Mouse (Mus musculus): Measurements from ENCODE around the gene Ppfia3.
"Not testable (repeated sequence)": the region's sequence is repeated elsewhere in the genome, so short reads cannot be mapped to it uniquely, and the experiment has no call there.

The Ppfia3 gene

DNA sequence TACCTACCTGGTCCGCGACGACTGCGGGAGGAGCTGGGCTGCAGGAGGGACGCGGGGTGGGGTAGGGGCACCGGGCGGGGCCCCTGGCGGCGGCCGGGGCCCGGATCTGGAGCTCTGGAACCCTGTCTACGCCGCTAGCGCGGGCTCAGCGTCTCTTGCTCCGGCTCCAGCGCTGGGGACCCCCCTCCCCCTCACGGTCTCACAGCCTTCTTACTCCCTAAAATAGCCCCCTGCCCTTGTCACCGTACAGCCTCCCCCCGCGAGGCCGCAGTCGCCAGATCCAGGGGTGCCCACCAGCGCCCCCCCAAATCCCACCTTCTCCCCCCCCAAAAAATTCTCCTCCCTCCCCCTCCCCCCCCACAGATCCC, at the start of gene Ppfia3:
Gene Ppfia3, minus strand, starts transcription at position 368 of the 368 bp plus-strand sequence.
- DNase-seq (ENCODE audit: low spot score in 2 of 2), result no peak

DNA sequence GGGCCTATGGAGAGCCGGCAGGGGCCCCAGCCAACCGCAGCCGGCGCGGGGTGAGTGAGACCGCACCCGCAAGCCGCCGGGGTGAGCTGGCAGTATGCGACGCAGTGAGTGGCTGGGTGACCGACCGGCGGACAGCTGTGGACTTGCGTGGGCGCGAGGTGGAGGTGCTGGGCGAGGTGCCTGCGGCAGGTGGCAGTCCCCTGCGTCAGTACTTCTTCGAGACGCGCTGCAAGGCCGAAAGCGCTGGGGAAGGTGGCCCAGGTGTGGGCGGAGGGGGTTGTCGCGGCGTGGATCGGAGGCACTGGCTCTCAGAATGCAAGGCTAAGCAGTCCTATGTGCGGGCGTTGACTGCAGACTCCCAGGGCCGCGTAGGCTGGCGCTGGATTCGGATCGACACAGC, 48.8 kb upstream of the Ppfia3 start:
- no peak for DNase-seq (ENCODE audit: low spot score in 2 of 2)

DNA sequence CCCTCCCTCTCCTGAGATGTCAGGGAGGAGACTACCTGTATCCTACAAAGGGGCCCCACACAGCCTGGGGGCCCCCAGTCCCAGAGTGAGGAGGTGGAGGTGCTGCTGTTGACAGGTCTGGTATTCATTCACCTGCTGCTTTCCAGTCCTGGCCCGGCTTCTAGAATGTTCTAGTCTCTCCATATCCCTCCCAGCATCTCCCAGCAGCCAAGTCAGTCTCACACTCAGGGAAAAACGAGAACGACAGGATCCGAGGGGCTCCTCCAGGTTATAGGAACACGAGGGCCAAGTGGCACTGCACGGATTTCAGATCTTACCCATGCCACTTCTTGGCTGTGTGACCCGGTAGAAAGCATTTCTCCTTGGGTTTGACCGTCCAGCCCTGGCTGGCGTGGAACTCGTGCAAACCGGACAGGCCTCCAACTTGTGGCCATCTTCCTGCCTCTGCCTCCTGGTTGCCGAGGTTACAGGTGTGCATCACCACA, 48.0 kb upstream of the Ppfia3 start:
- no peak for DNase-seq (ENCODE audit: low spot score in 2 of 2)

DNA sequence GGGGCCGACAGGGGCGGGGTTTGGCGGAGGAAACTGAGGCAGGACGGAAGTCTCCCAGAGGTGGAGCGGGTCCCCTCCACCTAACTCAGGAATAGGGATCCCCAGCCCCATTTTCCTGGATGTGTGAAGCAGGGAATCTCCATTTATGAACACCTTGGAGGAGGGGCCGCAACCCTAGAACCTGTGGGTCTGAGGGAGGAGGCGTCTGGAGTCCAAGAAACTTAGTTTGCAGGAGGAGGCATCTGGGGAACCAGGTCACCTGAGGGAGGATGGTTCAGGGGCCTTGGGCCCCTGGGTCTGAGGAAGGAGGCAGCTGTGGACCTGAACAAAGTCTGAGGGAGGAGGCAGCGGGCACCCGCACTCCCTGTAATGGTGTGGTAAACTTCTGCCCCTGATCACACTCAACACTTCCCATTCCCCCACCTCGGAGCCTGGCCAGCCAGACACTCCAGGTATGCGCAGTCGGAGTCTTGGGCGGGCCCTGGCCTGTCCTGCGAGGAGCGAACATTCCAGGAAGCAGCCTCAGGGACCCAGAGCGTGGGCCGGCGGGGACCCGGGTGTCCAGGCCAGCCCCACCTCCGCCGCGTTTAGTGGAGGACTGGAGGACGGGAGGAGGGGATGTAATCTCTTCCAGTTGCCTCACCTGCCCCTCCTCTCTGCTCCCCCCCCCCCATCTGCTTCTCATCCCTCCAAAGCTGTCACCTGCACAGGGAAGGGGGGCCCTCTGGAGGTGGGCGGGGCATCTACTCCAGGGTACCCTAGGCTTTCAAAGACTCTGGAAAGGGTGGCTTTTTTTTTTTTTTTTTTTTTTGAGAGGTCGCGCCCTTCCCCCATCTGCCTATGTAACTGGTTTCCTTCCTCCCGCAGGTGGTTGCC, 47.3 kb upstream of the Ppfia3 start:
- DNase-seq (ENCODE audit: low spot score in 2 of 2), result no peak

DNA sequence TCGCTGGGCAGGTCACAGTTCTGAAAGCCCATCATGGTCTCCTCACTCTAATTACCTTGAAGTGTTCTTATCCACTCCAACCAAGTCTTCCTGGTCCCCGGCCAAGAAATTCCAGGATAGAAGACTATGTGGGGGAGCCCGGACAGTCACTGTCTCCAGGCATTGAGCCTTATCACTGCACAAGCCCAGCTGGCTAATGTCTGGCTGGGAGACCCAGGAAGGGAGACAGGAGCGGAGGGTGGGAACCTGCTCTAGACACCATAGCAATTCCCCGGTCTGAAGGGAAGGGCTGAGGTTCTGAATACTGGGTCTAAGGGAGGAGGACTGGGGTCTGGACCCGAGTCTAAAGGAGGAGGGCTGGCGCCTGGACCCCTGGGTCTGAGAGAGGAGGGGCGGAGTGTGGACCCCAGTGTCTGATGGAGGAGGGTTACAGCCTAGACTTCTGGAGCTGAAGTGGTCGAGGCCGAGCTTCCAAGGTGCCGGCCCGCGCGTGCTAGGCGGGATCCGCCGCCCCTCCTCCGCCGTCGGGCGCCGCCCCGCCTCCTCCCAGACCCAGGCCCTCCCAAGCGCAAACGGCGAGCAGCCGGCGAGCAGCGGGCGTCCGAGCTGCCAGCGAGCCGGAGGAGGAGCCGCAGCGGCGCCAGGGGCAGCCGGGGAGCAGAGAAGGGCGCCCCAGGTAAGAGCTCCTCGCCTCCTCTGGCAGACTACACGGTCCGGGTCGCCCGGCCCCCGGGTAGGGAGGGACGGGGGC, 46.5 kb upstream of the Ppfia3 start, which contains the start of gene Ntf5:
Gene Ntf5, plus strand, starts transcription at position 583 of the 751 bp plus-strand sequence.
- DNase-seq (ENCODE audit: low spot score in 2 of 2), result no peak

DNA sequence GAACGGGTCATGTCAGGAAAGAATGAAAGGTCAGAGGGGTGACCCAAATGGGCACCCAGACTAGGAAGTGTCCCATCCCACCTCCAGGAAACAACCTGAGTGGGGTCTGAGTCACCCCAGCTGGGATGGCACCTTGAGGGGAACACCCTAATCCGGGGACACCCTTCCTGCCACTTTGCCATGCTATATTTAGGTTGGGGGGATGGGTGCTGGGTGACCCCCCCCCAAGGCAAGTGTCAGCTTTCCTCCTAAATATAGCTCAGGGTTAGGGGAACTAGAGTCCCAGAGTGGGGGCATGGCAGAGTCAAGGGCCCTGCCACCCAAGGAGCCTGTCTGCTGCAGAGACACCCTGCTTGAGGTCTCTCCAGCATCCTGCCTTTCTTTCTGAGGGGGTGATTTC, 45.6 kb upstream of the Ppfia3 start:
- no peak for DNase-seq (ENCODE audit: low spot score in 2 of 2)

DNA sequence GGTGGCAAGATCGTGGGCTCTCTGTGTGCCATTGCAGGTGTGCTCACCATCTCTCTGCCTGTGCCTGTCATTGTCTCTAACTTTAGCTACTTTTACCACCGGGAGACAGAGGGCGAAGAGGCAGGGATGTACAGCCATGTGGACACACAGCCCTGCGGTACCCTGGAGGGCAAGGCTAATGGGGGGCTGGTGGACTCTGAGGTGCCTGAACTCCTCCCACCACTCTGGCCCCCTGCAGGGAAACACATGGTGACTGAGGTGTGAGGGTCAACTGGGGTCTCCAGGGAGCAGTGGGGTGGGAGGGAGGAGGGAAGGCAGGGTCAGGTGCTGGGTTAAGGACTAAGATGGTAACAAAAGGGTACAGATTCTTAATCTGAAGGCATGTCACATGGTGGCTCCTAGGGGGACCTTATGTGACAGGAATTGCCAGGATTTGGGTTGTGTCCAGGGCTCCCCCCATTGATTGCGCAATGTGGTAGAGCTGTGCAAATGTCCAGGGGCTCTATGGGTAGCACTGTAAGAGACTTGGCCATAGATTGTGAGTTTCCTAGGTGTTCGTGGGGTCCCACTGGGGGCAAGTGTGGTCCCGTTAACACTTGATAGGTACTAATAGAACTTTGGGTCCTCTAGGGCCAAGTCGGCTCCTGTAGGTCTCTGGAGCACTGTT, 42.8 kb upstream of the Ppfia3 start:
- DNase-seq (ENCODE audit: low spot score in 2 of 2), result no peak

DNA sequence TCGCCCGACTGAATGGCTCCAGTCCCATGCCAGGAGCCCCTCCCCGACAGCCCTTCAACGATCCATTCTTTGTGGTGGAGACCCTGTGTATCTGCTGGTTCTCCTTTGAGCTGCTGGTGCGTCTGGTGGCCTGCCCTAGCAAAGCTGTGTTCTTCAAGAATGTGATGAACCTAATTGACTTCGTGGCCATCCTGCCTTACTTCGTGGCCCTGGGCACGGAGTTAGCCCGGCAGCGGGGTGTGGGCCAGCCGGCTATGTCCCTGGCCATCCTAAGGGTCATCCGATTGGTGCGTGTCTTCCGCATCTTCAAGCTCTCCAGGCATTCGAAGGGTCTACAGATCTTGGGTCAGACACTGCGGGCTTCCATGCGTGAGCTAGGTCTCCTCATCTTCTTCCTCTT, 42.1 kb upstream of the Ppfia3 start:
- no peak for DNase-seq (ENCODE audit: low spot score in 2 of 2)

DNA sequence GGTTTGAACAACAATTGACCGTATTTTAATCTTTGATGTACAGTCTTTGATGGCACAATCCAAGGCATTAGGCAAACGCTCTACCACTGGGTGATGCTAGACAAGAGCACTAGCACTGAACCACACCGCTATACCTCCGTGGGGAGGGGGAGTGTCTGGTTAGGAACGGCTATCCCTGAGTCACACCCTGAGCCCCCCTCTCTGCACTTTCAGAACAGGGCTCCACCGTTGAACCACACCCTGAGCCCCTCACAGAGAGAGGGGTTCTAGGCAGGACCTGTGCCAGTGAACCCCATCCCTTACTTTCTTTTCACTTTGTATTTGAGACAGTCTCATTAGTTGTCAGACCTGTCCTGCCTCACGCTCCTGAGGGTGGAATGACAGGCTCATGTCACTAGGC, 41.5 kb upstream of the Ppfia3 start:
- DNase-seq (ENCODE audit: low spot score in 2 of 2), result no peak

DNA sequence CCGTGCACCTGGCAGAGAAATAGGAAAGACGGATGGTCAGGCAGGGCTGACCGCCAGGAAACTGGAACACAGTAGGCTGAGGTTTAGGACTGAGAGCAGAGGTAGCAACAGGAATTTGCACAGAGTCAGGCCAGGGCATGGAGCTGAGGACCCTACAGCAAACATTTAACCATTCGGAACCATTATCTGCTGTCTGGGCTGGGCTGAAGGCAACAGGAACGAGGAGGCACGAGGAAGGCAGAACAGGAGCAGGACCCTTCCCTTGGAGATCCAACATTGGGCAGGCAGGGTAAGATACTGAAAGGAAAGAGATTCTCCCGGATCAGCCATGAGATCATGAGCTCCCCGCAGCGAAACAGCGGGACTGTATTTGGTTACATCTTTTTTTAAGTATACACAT, 41.0 kb upstream of the Ppfia3 start:
- no peak for DNase-seq (ENCODE audit: low spot score in 2 of 2)

DNA sequence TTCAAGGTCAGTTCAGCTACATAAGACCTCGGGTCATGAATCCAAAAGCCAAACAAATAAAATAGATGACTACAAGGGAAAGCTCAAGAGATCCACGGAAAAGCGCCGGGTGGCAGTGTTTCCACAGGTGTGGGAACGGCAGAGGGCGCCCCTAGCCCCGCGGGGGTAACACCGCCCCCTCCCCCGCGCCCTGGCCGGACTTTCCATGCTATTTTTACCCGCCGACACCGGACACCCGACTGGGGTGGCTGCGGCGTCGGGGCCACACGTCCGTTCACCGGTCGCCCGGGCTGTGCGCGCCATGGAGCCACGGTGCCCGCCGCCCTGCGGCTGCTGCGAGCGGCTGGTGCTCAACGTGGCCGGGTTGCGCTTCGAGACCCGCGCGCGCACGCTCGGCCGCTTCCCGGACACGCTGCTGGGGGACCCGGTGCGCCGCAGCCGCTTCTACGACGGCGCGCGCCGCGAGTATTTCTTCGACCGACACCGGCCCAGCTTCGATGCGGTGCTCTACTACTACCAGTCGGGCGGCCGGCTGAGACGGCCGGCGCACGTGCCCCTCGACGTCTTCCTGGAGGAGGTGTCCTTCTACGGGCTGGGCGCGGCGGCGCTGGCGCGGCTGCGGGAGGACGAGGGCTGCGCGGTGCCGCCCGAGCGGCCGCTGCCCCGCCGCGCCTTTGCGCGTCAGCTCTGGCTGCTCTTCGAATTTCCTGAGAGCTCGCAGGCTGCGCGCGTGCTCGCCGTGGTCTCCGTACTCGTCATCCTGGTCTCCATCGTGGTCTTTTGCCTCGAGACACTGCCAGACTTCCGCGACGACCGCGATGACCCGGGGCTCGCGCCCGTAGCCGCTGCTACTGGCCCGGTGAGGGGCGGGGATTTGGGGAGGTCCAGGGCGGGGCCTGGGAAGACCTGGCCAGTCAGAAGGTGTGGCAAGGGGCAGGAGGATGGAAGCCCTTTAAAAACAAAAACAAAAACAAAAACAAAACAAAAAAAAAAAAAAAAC, 39.6 kb upstream of the Ppfia3 start:
- DNase-seq (ENCODE audit: low spot score in 2 of 2), result peak; percentile 39 to 51

DNA sequence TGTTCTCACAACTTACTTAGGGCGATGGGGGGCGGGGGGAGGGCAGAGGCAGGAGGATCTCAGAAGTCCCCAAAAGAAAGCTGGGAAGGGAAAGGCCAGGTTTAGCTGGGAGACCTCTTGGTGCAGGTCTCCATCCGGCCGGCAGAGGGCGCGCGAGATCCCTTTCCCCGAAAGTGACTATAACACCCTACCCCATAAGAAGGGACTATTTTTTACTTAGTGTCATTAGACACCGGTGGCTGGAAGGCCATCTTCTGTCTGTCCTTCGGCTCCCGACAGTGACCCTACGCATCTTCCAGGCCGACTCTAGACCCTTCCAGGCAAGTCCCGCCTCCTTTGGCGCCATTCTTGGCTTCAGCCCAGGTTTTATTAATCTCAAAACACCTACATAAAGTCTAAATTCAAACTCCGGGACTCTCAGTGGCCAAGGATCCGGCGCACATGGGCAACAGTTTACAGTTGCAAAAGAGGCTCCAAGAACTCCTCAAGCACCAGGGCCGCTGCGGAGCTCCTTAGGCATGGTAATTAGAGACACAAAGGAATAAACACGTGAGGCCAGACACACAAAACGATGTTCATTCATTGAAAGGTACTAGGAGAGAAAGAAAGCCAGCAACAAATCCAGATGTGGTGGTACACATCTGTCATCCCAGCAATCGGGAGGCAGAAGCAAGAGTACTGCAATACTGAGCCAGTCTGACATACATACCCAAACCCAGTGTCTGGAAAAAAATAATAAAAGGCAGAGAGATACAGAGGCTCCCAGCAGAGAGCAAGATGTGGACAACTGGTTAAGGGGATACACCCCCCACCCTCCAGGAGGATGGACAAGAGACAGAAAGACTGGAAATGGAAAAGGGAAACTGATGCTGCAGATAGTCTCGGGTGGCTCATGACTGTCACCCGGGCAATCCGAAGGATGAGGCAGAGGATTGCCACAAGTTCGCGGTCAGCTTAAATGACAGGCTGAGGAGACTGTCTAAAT, 38.6 kb upstream of the Ppfia3 start, which contains the start of gene Kcna7:
Gene Kcna7, plus strand, starts transcription at position 563 of the 985 bp plus-strand sequence.
- DNase-seq (ENCODE audit: low spot score in 2 of 2), result peak; percentile 64 to 67

DNA sequence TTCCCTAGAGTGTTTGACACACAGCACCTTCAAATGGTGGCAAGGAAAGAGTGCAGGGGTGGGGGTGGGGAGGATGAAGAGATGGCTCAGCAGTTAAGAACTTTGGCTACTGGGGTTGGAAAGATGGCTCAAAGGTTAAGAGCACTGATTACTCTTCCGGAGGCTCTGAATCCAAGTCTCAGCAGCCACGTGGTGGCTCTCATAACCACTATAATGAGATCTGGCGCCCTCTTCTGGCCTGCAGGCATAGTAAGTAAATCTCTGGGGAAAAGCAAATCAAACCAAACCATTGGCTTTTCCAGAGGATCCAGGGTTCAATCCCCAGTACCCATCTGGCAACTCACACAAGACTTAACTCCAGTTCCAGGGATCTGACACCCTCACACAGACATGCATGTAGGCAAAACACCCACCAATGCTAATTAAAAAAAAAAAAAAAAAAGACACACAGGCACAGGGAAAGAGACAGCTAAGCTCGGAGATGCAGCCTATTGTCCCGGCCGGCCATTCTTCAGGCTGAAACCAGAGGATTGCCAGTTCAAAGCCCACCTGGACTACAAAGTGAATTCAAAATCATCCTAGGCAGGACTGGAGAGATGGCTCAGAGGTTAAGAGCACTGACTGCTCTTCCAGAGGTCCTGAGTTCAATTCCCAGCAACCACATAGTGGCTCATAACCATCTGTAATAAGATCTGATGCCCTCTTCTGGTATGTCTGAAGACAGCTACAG, 36.9 kb upstream of the Ppfia3 start:
- peak in 1 of 2 experiments; percentile 22 for DNase-seq (ENCODE audit: low spot score in 2 of 2)

DNA sequence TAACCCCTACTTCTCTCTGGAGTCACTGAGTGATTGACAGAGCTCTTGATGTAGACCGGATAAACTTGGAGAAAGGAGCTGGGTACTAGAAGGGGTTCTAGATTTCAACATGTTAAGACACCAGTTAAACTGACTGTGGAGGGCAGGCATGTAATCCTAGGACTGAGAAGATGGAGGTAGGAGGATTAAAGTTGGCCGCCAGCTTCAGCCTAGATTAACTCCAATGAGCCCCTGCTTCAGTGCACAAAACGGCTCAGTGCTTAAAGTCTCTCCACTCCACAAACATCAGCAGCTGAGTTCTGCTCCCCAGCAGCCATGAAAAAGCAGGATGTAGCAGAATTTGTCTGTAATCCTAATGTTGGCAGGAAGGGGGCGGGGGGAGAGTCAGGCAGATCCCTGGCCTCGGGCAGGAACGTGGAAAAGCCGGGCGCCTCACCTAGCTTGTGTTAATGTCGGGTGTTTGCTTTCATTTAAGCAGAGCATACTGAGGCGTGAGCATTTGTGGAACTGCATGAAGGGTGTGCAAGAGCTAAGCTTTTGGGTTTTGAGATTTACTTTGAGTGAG, 34.8 kb upstream of the Ppfia3 start:
- DNase-seq (ENCODE audit: low spot score in 2 of 2), result no peak

DNA sequence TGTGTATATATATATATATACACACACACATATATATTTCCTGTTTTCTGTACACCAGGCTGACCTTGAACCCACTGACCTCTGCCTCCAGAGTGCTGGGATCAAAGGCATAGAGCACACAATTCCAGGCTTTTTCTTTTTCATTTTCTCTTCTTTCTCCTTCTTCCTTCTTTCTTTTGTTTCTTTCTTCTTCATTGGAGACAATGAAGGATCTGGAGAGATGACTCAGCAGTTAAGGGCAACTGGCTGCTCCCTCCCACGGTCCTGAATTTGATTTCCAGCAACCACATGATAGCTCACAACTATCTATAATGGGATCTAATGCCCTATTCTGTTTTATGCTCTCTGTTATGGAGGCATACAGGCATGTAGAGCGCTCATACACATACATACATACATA, 30.0 kb upstream of the Ppfia3 start:
- no peak for DNase-seq (ENCODE audit: low spot score in 2 of 2)

DNA sequence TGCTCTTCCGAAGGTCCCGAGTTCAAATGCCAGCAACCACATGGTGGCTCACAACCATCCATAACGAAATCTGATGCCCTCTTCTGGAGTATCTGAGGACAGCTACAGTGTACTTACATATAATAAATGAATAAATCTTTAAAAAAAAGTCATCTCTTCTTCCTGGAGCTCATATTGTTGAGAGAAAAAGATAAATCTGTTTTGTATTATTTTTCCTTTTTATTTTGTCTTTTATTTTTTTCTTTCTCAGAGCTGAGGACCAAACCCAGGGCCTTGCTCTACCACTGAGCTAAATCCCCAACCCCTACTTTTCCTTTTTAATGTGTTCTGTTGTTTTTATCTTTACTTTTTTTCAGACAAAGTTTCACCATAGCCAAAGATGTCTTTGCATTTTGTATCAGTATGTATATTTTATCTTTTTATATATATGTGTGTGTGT, 29.5 kb upstream of the Ppfia3 start:
- DNase-seq (ENCODE audit: low spot score in 2 of 2), result not testable (repeated sequence)

DNA sequence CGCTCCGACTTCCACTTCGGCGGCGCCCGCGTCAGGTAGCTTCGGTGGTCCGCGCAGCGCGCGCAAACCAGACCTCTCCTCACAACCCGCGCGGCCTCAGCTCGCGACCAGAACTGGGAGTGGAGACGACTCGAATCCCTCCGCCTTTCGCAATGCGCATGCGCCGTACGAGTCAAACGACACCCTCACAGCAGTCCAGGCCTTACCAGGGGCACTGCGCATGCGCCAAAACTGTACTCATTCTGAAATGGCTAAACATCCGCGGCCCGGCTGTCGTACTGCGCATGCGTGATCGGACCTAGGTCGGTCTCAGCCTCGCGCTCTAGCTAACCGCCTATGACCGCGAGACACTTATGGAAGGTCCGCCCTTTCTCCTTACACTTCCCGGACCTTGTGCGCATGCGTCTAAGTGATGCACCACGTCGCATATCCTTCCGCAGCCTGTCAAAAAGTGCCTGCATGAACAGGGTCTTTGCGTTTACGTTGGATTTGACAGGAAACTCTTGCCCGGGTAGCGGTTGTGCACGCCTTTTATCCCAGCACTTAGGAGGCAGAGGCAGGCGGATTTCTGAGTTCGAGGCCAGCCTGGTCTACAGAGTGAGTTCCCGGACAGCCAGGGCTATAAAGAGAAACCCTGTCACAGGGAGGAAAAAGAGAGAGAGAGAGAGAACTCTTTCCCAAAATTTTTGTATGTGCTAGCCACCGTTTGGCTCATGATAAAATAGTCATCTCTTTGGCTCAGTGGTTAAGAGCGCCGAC, 28.9 kb upstream of the Ppfia3 start, which contains the start of gene Snrnp70:
Gene Snrnp70, minus strand, starts transcription at position 165 of the 759 bp plus-strand sequence.
- DNase-seq (ENCODE audit: low spot score in 2 of 2), result peak; percentile 100

DNA sequence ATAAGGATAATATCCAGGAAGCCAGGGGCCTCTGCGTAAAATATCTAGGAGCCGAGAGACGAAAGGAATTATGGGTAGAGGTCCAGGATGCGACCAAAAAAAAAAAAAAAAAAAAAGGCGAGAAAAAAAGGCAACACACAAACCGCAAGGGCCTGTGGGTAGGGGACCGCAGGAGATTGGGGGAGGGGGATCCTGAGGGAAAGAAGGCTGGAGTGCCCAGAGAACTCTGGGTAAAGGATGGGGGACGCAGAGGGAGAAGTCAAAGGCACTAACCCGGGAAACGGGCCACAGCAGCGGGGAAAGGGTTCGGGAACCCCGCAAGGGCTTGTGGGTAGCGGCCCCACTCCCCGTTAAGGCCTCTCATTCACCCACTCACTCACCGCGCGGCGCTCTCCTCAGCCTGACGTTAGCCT, 28.3 kb upstream of the Ppfia3 start:
- DNase-seq (ENCODE audit: low spot score in 2 of 2), result no peak
